Mouse (Mus musculus) MEL (cell line): ENCODE measurements around the gene Camta2. TPM values are rescaled to one million over a fixed set of nuclear protein-coding genes. Genes with fewer than 3 reads are reported as not detected.

Experiments
- DNase-seq: peaks from one replicate; pipeline ENCODE4 v3.0.0; 2011; ENCODE audit warnings: low read depth, low spot score
- H3K27ac ChIP-seq: 2 replicates; pipeline ENCODE4 v1.5.1; 2012; ENCODE audit warnings: low read depth, mild to moderate bottlenecking, control low read depth, low read length, moderate library complexity; ENCODE audit not compliant: control insufficient read depth
- H3K27me3 ChIP-seq, 2 experiments: fragments of 150-350 bp in 1 of 2; sonication (generic) in 1 of 2; 2 replicates each; pipeline ENCODE4 v1.6.1; 2012; ENCODE audit warnings: low read length in 2 of 2, mild to moderate bottlenecking in 2 of 2, improper control_type of control experiment in 1 of 2, moderate library complexity in 1 of 2; ENCODE audit not compliant: insufficient read depth in 2 of 2, control insufficient read depth in 1 of 2
- H3K36me3 ChIP-seq, 2 experiments: 2 replicates each; pipeline ENCODE4 v1.6.1; 2012 to 2014; ENCODE audit warnings: low read length in 2 of 2, improper control_type of control experiment in 1 of 2, inconsistent platforms in 1 of 2, mild to moderate bottlenecking in 1 of 2; ENCODE audit not compliant: insufficient read depth in 2 of 2, control insufficient read depth in 1 of 2
- H3K4me1 ChIP-seq, 2 experiments: fragments of 150-350 bp in 1 of 2; sonication (generic) in 1 of 2; 2 replicates each; pipeline ENCODE4 v1.6.1; 2012; ENCODE audit warnings: low read length in 2 of 2, improper control_type of control experiment in 1 of 2, mild to moderate bottlenecking in 1 of 2; ENCODE audit not compliant: insufficient read depth in 2 of 2, control insufficient read depth in 1 of 2
- H3K4me3 ChIP-seq, 2 experiments: fragments of 150-350 bp in 1 of 2; sonication (generic) in 1 of 2; 2 replicates each; pipeline ENCODE4 v1.5.1; 2012; ENCODE audit warnings: low read depth in 2 of 2, low read length in 2 of 2, mild to moderate bottlenecking in 2 of 2, moderate library complexity in 2 of 2, control low read depth in 1 of 2, improper control_type of control experiment in 1 of 2; ENCODE audit not compliant: control insufficient read depth in 1 of 2, insufficient read depth in 1 of 2
- H3K79me2 ChIP-seq: 2 replicates; pipeline ENCODE4 v1.6.1; 2012; ENCODE audit warnings: mild to moderate bottlenecking, low read length, moderate library complexity; ENCODE audit not compliant: control insufficient read depth, poor library complexity, insufficient read depth
- H3K9ac ChIP-seq: 2 replicates; pipeline ENCODE4 v1.6.1; 2012; ENCODE audit warnings: low read depth, mild to moderate bottlenecking, control low read depth, low read length, moderate library complexity; ENCODE audit not compliant: control insufficient read depth, poor library complexity, severe bottlenecking
- H3K9me3 ChIP-seq: fragments of 150-350 bp; sonication (generic); replicated peaks from 2 replicates; pipeline ENCODE4 v1.6.1; 2012; ENCODE audit warnings: mild to moderate bottlenecking, low read length, improper control_type of control experiment, moderate library complexity; ENCODE audit not compliant: insufficient read depth
- BHLHE40 ChIP-seq: IDR thresholded peaks from 2 replicates; pipeline ENCODE4 v1.6.1; 2012; ENCODE audit warnings: low read depth, mild to moderate bottlenecking, inconsistent platforms, low read length, improper control_type of control experiment, borderline replicate concordance
- CHD1 ChIP-seq: IDR thresholded peaks from 2 replicates; pipeline ENCODE4 v1.6.1; 2012; ENCODE audit warnings: low read depth, mild to moderate bottlenecking, inconsistent platforms, low read length, improper control_type of control experiment
- CHD2 ChIP-seq: IDR thresholded peaks from 2 replicates; pipeline ENCODE4 v1.6.1; 2011; ENCODE audit warnings: low read length, improper control_type of control experiment
- E2F4 ChIP-seq: IDR thresholded peaks from 2 replicates; pipeline ENCODE4 v1.6.1; 2011; ENCODE audit warnings: low read depth, low read length, improper control_type of control experiment, borderline replicate concordance
- ELF1 ChIP-seq: IDR thresholded peaks from 2 replicates; pipeline ENCODE4 v1.6.1; 2014; ENCODE audit warnings: low read depth, mild to moderate bottlenecking, inconsistent platforms, low read length, improper control_type of control experiment, moderate library complexity
- EP300 ChIP-seq, 2 experiments: IDR thresholded peaks; 2 replicates each; pipeline ENCODE4 v1.6.1; 2011; ENCODE audit warnings: improper control_type of control experiment in 2 of 2, low read length in 2 of 2, low read depth in 1 of 2, mild to moderate bottlenecking in 1 of 2
- ETS1 ChIP-seq: IDR thresholded peaks from 2 replicates; pipeline ENCODE4 v1.6.1; 2012; ENCODE audit warnings: low read depth, mild to moderate bottlenecking, inconsistent platforms, low read length, improper control_type of control experiment, moderate library complexity
- GABPA ChIP-seq: IDR thresholded peaks from 2 replicates; pipeline ENCODE4 v1.6.1; 2012; ENCODE audit warnings: low read depth, mild to moderate bottlenecking, inconsistent platforms, low read length, improper control_type of control experiment, moderate library complexity
- GATA1 ChIP-seq: IDR thresholded peaks from 2 replicates; pipeline ENCODE4 v1.6.1; 2011; ENCODE audit warnings: low read depth, low read length, improper control_type of control experiment
- HCFC1 ChIP-seq: IDR thresholded peaks from 2 replicates; pipeline ENCODE4 v1.6.1; 2012; ENCODE audit warnings: low read depth, mild to moderate bottlenecking, inconsistent platforms, low read length, improper control_type of control experiment, moderate library complexity
- JUND ChIP-seq: IDR thresholded peaks from 2 replicates; pipeline ENCODE4 v1.6.1; 2011; ENCODE audit warnings: low read depth, mild to moderate bottlenecking, improper control_type of control experiment, low read length
- KAT2A ChIP-seq: conservative IDR thresholded peaks from 2 replicates; pipeline ENCODE4 v1.6.1; 2012; ENCODE audit warnings: low read depth, low read length, improper control_type of control experiment, inconsistent platforms
- MAX ChIP-seq: IDR thresholded peaks from 2 replicates; pipeline ENCODE4 v1.6.1; 2011; ENCODE audit warnings: low read length, improper control_type of control experiment
- MAZ ChIP-seq: IDR thresholded peaks from 2 replicates; pipeline ENCODE4 v1.6.1; 2012; ENCODE audit warnings: low read depth, mild to moderate bottlenecking, inconsistent platforms, low read length, improper control_type of control experiment
- MEF2A ChIP-seq: IDR thresholded peaks from 2 replicates; pipeline ENCODE4 v1.6.1; 2014; ENCODE audit warnings: low read depth, mild to moderate bottlenecking, inconsistent platforms, low read length, improper control_type of control experiment; ENCODE audit not compliant: poor library complexity, insufficient replicate concordance, severe bottlenecking; ENCODE audit errors: extremely low read depth
- MYC ChIP-seq: IDR thresholded peaks from 2 replicates; pipeline ENCODE4 v1.6.1; 2011; ENCODE audit warnings: low read depth, mild to moderate bottlenecking, low read length, improper control_type of control experiment, moderate library complexity
- NELFE ChIP-seq: IDR thresholded peaks from 2 replicates; pipeline ENCODE4 v1.6.1; 2011; ENCODE audit warnings: low read depth, low read length, improper control_type of control experiment
- NRF1 ChIP-seq: IDR thresholded peaks from 2 replicates; pipeline ENCODE4 v1.6.1; 2014; ENCODE audit warnings: low read depth, mild to moderate bottlenecking, inconsistent platforms, low read length, improper control_type of control experiment, moderate library complexity; ENCODE audit not compliant: poor library complexity, insufficient read depth, severe bottlenecking
- POLR2A ChIP-seq, 2 experiments: IDR thresholded peaks; 2 replicates each; pipeline ENCODE4 v1.6.1; 2011 to 2012; ENCODE audit warnings: low read length in 2 of 2, mild to moderate bottlenecking in 2 of 2, control low read depth in 1 of 2, improper control_type of control experiment in 1 of 2, low read depth in 1 of 2, moderate library complexity in 1 of 2; ENCODE audit not compliant: control insufficient read depth in 1 of 2, insufficient read depth in 1 of 2, poor library complexity in 1 of 2
- POLR2AphosphoS2 ChIP-seq: IDR thresholded peaks from 2 replicates; pipeline ENCODE4 v1.6.1; 2011; ENCODE audit warnings: low read length, improper control_type of control experiment
- POLR2AphosphoS5 ChIP-seq: IDR thresholded peaks from 2 replicates; pipeline ENCODE4 v1.6.1; 2012; ENCODE audit warnings: low read depth, borderline replicate concordance, mild to moderate bottlenecking, inconsistent platforms, low read length, moderate library complexity, mixed read lengths
- RAD21 ChIP-seq: IDR thresholded peaks from 2 replicates; pipeline ENCODE4 v1.6.1; 2011; ENCODE audit warnings: mild to moderate bottlenecking, low read depth, low read length, improper control_type of control experiment
- RCOR1 ChIP-seq: IDR thresholded peaks from 2 replicates; pipeline ENCODE4 v1.6.1; 2012; ENCODE audit warnings: low read depth, mild to moderate bottlenecking, inconsistent platforms, low read length, improper control_type of control experiment
- SIN3A ChIP-seq: IDR thresholded peaks from 2 replicates; pipeline ENCODE4 v1.6.1; 2012; ENCODE audit warnings: low read length, improper control_type of control experiment, inconsistent platforms
- SMC3 ChIP-seq: IDR thresholded peaks from 2 replicates; pipeline ENCODE4 v1.6.1; 2011; ENCODE audit warnings: low read depth, low read length, improper control_type of control experiment
- TAL1 ChIP-seq: IDR thresholded peaks from 2 replicates; pipeline ENCODE4 v1.6.1; 2012; ENCODE audit warnings: mild to moderate bottlenecking, inconsistent platforms, low read length, moderate library complexity, mixed read lengths
- TBP ChIP-seq: IDR thresholded peaks from 2 replicates; pipeline ENCODE4 v1.8.0; 2011; ENCODE audit warnings: low read depth, low read length, improper control_type of control experiment
- TCF12 ChIP-seq: IDR thresholded peaks from 2 replicates; pipeline ENCODE4 v1.6.1; 2014; ENCODE audit warnings: low read depth, mild to moderate bottlenecking, inconsistent platforms, low read length, improper control_type of control experiment, moderate library complexity
- UBTF ChIP-seq: IDR thresholded peaks from 2 replicates; pipeline ENCODE4 v1.6.1; 2012; ENCODE audit warnings: low read depth, mild to moderate bottlenecking, inconsistent platforms, low read length, improper control_type of control experiment, moderate library complexity, borderline replicate concordance; ENCODE audit not compliant: insufficient read depth
- USF1 ChIP-seq: IDR thresholded peaks from 2 replicates; pipeline ENCODE4 v1.6.1; 2014; ENCODE audit warnings: low read depth, mild to moderate bottlenecking, inconsistent platforms, low read length, improper control_type of control experiment, moderate library complexity
- USF2 ChIP-seq, 2 experiments: IDR thresholded peaks; 2 replicates each; pipeline ENCODE4 v1.6.1; 2011 to 2012; ENCODE audit warnings: improper control_type of control experiment in 2 of 2, low read length in 2 of 2, borderline replicate concordance in 1 of 2, inconsistent platforms in 1 of 2, low read depth in 1 of 2, mild to moderate bottlenecking in 1 of 2; ENCODE audit not compliant: insufficient read depth in 1 of 2
- ZC3H11A ChIP-seq: IDR thresholded peaks from 2 replicates; pipeline ENCODE4 v1.6.1; 2012; ENCODE audit warnings: low read depth, mild to moderate bottlenecking, inconsistent platforms, low read length, improper control_type of control experiment
- ZKSCAN1 ChIP-seq: IDR thresholded peaks from 2 replicates; pipeline ENCODE4 v1.6.1; 2012; ENCODE audit warnings: low read depth, mild to moderate bottlenecking, inconsistent platforms, low read length, improper control_type of control experiment, moderate library complexity
- ZMIZ1 ChIP-seq: IDR thresholded peaks from 2 replicates; pipeline ENCODE4 v1.6.1; 2012; ENCODE audit warnings: low read depth, mild to moderate bottlenecking, inconsistent platforms, low read length, improper control_type of control experiment, moderate library complexity
- ZNF384 ChIP-seq: IDR thresholded peaks from 2 replicates; pipeline ENCODE4 v1.6.1; 2012; ENCODE audit warnings: low read depth, mild to moderate bottlenecking, inconsistent platforms, low read length, improper control_type of control experiment
- polyA plus RNA-seq, 2 experiments: library from polyadenylated mRNA; stranded (reverse) in 1 of 2; unstranded in 1 of 2; fragments of >175 nt in 1 of 2; fragments of >200 nt in 1 of 2; gene quantifications; 2 replicates each; pipeline versions ENCODE4 v1.2.1 to v1.2.4; 2012; ENCODE audit warnings: low replicate concordance in 2 of 2, low read depth in 1 of 2; ENCODE audit not compliant: insufficient read length in 2 of 2, insufficient read depth in 1 of 2, missing spikeins in 1 of 2
- total RNA-seq: library from RNA; depleted of rRNA; stranded (reverse); fragments of 300-350 nt; gene quantifications from 2 replicates; pipeline ENCODE4 v1.2.3, GENCODE M21; 2012

The Camta2 gene
- total and polyA plus RNA-seq, 3 experiments: 1.9 to 15.0 TPM; not detected in 1

- H3K9me3 ChIP-seq: no peaks in the 10 kb centered on the region
- H3K27ac ChIP-seq: peak overlapping the region; percentile 95
- peak overlapping the region in 1 of 2 experiments; percentile 1; a peak in 1 of 4 replicates for H3K4me3 ChIP-seq
- peaks cover 12 to 49% of the 10 kb centered on the region in 2 experiments for H3K4me1 ChIP-seq
- peaks cover 79% of the 10 kb centered on the region for H3K79me2 ChIP-seq
- H3K9ac ChIP-seq: peak overlapping the region; percentile 99
- peak; percentile 95 for DNase-seq
- peaks cover 17 to 52% of the 10 kb centered on the region in 2 experiments for H3K36me3 ChIP-seq
- H3K27me3 ChIP-seq: no peaks in the 10 kb centered on the region
- TF ChIP-seq NELFE (peak; percentile 43), ZMIZ1 (peak; percentile 72), BHLHE40 (no peak), ZKSCAN1 (no peak), ELF1 (0 out of 2 replicates have a peak, but pooled peaks have one; percentile 41), TCF12 (0 out of 2 replicates have a peak, but pooled peaks have one; percentile 30), NRF1 (no peak), GATA1 (peak; percentile 83), SMC3 (peak; percentile 16; the same call in 1 of the 2 replicates), HCFC1 (peak; percentile 53; the same call in 1 of the 2 replicates), RCOR1 (peak; percentile 62; the same call in 1 of the 2 replicates), MAZ (peak; percentile 98), UBTF (no peak), POLR2AphosphoS2 (peak; percentile 72; the same call in 1 of the 2 replicates), TAL1 (no peak), ZNF384 (peak; percentile 61), GABPA (no peak), ZC3H11A (no peak), MEF2A (no peak), MAX (no peak), EP300 (IDR thresholded peaks at IDR 0.05; ENCODE audit: low read depth in 1 of 2, low read length in 2 of 2) (peak in 1 of 2 experiments; percentile 49; a peak in 2 of 4 replicates), CHD1 (no peak), MYC (no peak), JUND (0 out of 2 replicates have a peak, but pooled peaks have one; percentile 26), POLR2AphosphoS5 (no peak), POLR2A (IDR thresholded peaks at IDR 0.05; ENCODE audit: control insufficient read depth in 1 of 2, insufficient read depth in 1 of 2, low read depth in 1 of 2, low read length in 2 of 2, poor library complexity in 1 of 2) (peak in 1 of 2 experiments; percentile 62; a peak in 1 of 4 replicates), USF2 (IDR thresholded peaks at IDR 0.05; ENCODE audit: borderline replicate concordance in 1 of 2, insufficient read depth in 1 of 2, low read depth in 1 of 2, low read length in 2 of 2) (no peak), USF1 (no peak), SIN3A (peak; percentile 78), KAT2A (no peak), TBP (no peak), RAD21 (no peak), E2F4 (no peak), ETS1 (peak; percentile 70), CHD2 (no peak)
Measured at GRCm38 (mm10) chr11:70650322-70651175, 37.4 kb downstream of the Camta2 start.
